Mouse (Mus musculus) midbrain, embryonic 16.5 days (tissue): ENCODE data around the gene Nbea. TPM values are rescaled to one million over a fixed set of nuclear protein-coding genes. Genes with fewer than 3 reads are reported as not detected.
"Not testable (repeated sequence)": the region's sequence is repeated elsewhere in the genome, so short reads cannot be mapped to it uniquely, and the experiment has no call there.

Source experiments
- ATAC-seq: fragments of 200-750 bp; cut with Nextera tagmentation; 2 replicates; pipeline ENCODE4 v1.8.0; 2017; ENCODE audit warnings: moderate TSS enrichment
- H3K27ac ChIP-seq: fragments of 300-500 bp; sonication (generic); 2 replicates; pipeline ENCODE4 v1.5.1; 2014; ENCODE audit warnings: mild to moderate bottlenecking, low read length, mixed read lengths
- H3K27me3 ChIP-seq: fragments of 300-500 bp; sonication (generic); 2 replicates; pipeline ENCODE4 v1.6.1; 2014; ENCODE audit warnings: low read depth, low read length, mixed read lengths; ENCODE audit not compliant: control insufficient read depth, insufficient read depth
- H3K36me3 ChIP-seq: fragments of 300-500 bp; sonication (generic); 2 replicates; pipeline ENCODE4 v1.6.1; 2014; ENCODE audit warnings: mild to moderate bottlenecking, low read length, moderate library complexity, mixed read lengths; ENCODE audit not compliant: control insufficient read depth, insufficient read depth
- H3K4me1 ChIP-seq: fragments of 300-500 bp; sonication (generic); 2 replicates; pipeline ENCODE4 v1.6.1; 2014; ENCODE audit warnings: mild to moderate bottlenecking, low read length, mixed read lengths; ENCODE audit not compliant: control insufficient read depth, insufficient read depth
- H3K4me2 ChIP-seq: fragments of 300-500 bp; sonication (generic); 2 replicates; pipeline ENCODE4 v1.6.1; 2014; ENCODE audit warnings: mild to moderate bottlenecking, low read length, mixed read lengths
- H3K4me3 ChIP-seq: fragments of 300-500 bp; sonication (generic); 2 replicates; pipeline ENCODE4 v1.5.1; 2014; ENCODE audit warnings: low read depth, mild to moderate bottlenecking, low read length, moderate library complexity, mixed read lengths
- H3K9ac ChIP-seq: fragments of 300-500 bp; sonication (generic); 2 replicates; pipeline ENCODE4 v1.6.1; 2014; ENCODE audit warnings: low read depth, low read length, mixed read lengths
- H3K9me3 ChIP-seq: fragments of 300-500 bp; sonication (generic); replicated peaks from 2 replicates; pipeline ENCODE4 v1.6.1; 2014; ENCODE audit warnings: mild to moderate bottlenecking, low read length, mixed read lengths; ENCODE audit not compliant: control insufficient read depth, poor library complexity, severe bottlenecking
- WGBS: fragments of 180-500 bp; shearing (Covaris S2); extraction: QIAGEN DNeasy Blood & Tissue Kit; methylation state at CpG from one replicate; pipeline ENCODE4 v1.1.7; 2014; 5-methylcytosine and 5-hydroxymethylcytosine counted together
- polyA plus RNA-seq: library from polyadenylated mRNA; unstranded; fragments of >200 nt; fragmentation: Nextera tagmentation; extraction: Ambion mirVana; gene quantifications from 2 replicates; pipeline ENCODE4 v1.2.1, GENCODE M21; 2015

The Nbea gene
- polyA plus RNA-seq, 1 experiment from 2014 or later: 60.2 TPM

GRCm38 (mm10) chr3:55978361-55978760 is 205.1 kb downstream of the Nbea start:
- H3K27ac ChIP-seq: no peak overlapping the region
- no peak for ATAC-seq
- H3K9me3 ChIP-seq: no peaks in the 10 kb centered on the region
- WGBS: 90% methylated on average over 2 of the region's 2 CpGs
- no peaks in the 10 kb centered on the region for H3K4me1 ChIP-seq
- no peak overlapping the region for H3K9ac ChIP-seq
- H3K4me2 ChIP-seq: no peak overlapping the region
- H3K4me3 ChIP-seq: no peak overlapping the region
- H3K27me3 ChIP-seq: no peaks in the 10 kb centered on the region
- H3K36me3 ChIP-seq: peaks cover 18% of the 10 kb centered on the region

GRCm38 (mm10) chr3:55976986-55977385 is 206.5 kb downstream of the Nbea start:
- H3K4me3 ChIP-seq, H3K4me1 ChIP-seq, H3K27ac ChIP-seq, H3K4me2 ChIP-seq, ATAC-seq, H3K9me3 ChIP-seq, H3K27me3 ChIP-seq, H3K9ac ChIP-seq: not testable (repeated sequence)
- 97% methylated on average over 14 of the region's 14 CpGs for WGBS
- H3K36me3 ChIP-seq: peaks cover 11% of the 10 kb centered on the region

- 11% methylated on average over 10 of the region's 10 CpGs for WGBS
- peak; percentile 85 for ATAC-seq
- peaks cover 15% of the 10 kb centered on the region for H3K36me3 ChIP-seq
- peaks cover 8% of the 10 kb centered on the region for H3K4me1 ChIP-seq
- no peak overlapping the region; the same call in 1 of the 2 replicates for H3K4me2 ChIP-seq
- H3K27me3 ChIP-seq: no peaks in the 10 kb centered on the region
- H3K9ac ChIP-seq: no peak overlapping the region
- peak overlapping the region; percentile 55; the same call in 1 of the 2 replicates for H3K27ac ChIP-seq
- H3K9me3 ChIP-seq: no peaks in the 10 kb centered on the region
- H3K4me3 ChIP-seq: no peak overlapping the region
These were observed 217.8 kb downstream of the Nbea start for GRCm38 (mm10) chr3:55965723-55966156.

DNA sequence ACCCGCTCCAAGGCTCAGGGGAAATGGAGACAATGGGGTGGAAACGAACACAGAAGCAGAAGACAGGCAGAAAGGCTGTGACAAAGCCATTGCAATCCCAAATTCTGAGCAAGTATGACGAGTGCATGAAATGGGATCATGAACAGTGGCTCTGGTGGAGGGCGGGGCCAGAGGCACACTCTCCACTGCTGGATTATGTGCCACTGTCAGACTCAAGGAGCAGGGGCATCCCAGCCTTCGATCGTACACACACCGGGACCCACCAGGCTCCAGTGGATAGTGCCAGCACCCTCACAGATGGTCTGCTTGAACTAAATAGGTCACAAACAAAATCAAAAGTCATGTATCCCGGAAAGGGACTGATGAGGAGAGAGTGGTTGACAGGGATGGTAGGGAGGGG is 220.5 kb downstream of the Nbea start:
- Histone ChIP-seq H3K4me1 (peaks cover 8% of the 10 kb centered on the region), H3K27me3 (no peaks in the 10 kb centered on the region), H3K36me3 (peaks cover 6% of the 10 kb centered on the region), H3K27ac (no peak overlapping the region), H3K9me3 (no peaks in the 10 kb centered on the region), H3K4me3 (no peak overlapping the region), H3K4me2 (no peak overlapping the region), H3K9ac (no peak overlapping the region)
- ATAC-seq: peak; percentile 68; the same call in 1 of the 2 replicates
- 44% methylated on average over 8 of the region's 8 CpGs for WGBS

- ATAC-seq: no peak
- Histone ChIP-seq H3K4me3 (no peak overlapping the region), H3K9me3 (no peaks in the 10 kb centered on the region), H3K27ac (no peak overlapping the region), H3K4me2 (no peak overlapping the region), H3K4me1 (no peaks in the 10 kb centered on the region), H3K27me3 (no peaks in the 10 kb centered on the region), H3K36me3 (peaks cover 4% of the 10 kb centered on the region; the same call in 1 of the 2 replicates), H3K9ac (no peak overlapping the region)
- WGBS: 83% methylated on average over 5 of the region's 5 CpGs
These were observed 233.5 kb downstream of the Nbea start for GRCm38 (mm10) chr3:55949994-55950393.

- Histone ChIP-seq H3K9me3 (no peaks in the 10 kb centered on the region), H3K27ac (no peak overlapping the region), H3K9ac (no peak overlapping the region), H3K4me1 (no peaks in the 10 kb centered on the region), H3K27me3 (no peaks in the 10 kb centered on the region), H3K4me3 (no peak overlapping the region), H3K4me2 (no peak overlapping the region), H3K36me3 (peaks cover 4% of the 10 kb centered on the region; the same call in 1 of the 2 replicates)
- WGBS: 96% methylated on average over 2 of the region's 2 CpGs
- no peak for ATAC-seq
These were observed 234.4 kb downstream of the Nbea start for GRCm38 (mm10) chr3:55949148-55949547.

DNA sequence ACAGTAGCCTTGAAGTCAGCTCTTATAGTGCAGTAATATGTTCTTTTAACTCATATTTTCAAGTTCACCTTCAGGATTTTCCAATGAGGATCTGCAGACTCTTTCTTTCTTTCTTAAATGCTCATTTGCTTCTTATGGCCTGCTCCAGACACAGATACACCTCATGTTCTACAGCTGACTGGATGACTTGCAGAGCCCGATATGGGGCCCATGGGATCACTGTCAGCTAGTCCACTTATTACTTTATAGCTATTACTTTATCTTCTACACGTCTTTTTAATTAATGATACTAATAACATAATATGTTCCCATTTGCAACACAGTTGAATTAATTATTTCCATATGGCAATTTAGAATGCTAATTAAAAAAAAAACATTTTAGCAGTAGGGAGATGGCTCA is 256.2 kb downstream of the Nbea start:
- H3K27ac ChIP-seq: no peak overlapping the region
- no peak overlapping the region for H3K4me2 ChIP-seq
- no peak for ATAC-seq
- H3K27me3 ChIP-seq: no peaks in the 10 kb centered on the region
- no peak overlapping the region for H3K4me3 ChIP-seq
- no peak overlapping the region for H3K9ac ChIP-seq
- 92% methylated on average over 2 of the region's 2 CpGs for WGBS
- H3K4me1 ChIP-seq: no peaks in the 10 kb centered on the region
- H3K36me3 ChIP-seq: peaks cover 11% of the 10 kb centered on the region
- no peaks in the 10 kb centered on the region for H3K9me3 ChIP-seq

DNA sequence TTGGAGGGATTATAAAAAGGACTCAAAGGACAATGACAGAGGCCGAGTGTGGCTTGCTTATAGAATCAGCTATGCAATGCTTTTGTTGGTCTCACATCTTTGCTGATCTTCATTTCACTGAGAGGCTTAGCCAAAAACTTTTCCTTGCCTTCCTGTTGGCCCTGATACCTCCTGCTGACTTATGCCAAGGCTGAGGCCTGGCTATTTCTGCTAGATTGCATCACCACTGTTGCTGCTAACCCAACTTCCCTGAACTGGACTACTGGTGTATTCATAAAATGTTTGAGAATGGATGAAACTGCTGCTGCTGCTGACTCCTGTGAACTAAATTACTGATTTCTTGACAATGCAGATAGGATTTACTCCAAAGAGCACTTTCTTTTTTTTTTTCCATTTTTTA is 274.2 kb downstream of the Nbea start:
- Histone ChIP-seq H3K27me3 (no peaks in the 10 kb centered on the region), H3K9me3 (no peaks in the 10 kb centered on the region), H3K4me3 (no peak overlapping the region), H3K9ac (no peak overlapping the region), H3K4me1 (no peaks in the 10 kb centered on the region), H3K36me3 (peaks cover 6% of the 10 kb centered on the region; the same call in 1 of the 2 replicates), H3K27ac (no peak overlapping the region), H3K4me2 (no peak overlapping the region)
- WGBS: 67% methylated on average over 1 of the region's 1 CpGs
- ATAC-seq: no peak

GRCm38 (mm10) chr3:55890574-55890973 is 292.9 kb downstream of the Nbea start:
- Histone ChIP-seq H3K36me3 (no peaks in the 10 kb centered on the region), H3K4me1 (peaks cover 4% of the 10 kb centered on the region; the same call in 1 of the 2 replicates), H3K9me3 (no peaks in the 10 kb centered on the region), H3K9ac (no peak overlapping the region), H3K4me2 (no peak overlapping the region), H3K4me3 (no peak overlapping the region), H3K27me3 (no peaks in the 10 kb centered on the region), H3K27ac (no peak overlapping the region)
- WGBS: 94% methylated on average over 5 of the region's 5 CpGs
- no peak for ATAC-seq
